Mouse (Mus musculus) right cerebral cortex, postnatal 14 days (tissue): ENCODE measurements around the gene 4931429L15Rik.

ENCODE experiments used
- DNase-seq: peaks from one replicate; pipeline ENCODE4 v3.0.0; 2022

Gene 4931429L15Rik

DNA sequence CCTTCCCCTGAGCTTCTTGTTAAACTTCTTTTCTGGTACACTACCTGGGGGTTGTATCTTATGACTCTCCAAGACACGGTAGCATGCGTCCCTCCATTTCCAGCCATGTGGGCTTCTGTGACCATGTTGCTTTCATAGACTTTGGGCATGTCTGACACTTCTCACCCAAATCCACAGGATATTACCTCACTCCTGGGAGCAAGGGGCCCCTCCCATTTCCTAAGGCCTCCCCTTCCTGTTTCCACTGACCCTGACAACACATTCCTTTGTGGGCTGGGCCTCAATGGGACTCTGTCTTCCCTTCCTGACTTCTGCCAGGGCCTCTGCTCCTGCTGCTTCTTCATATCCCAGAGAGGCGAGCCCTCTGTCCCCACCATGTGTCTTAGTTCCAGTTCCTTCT is 62.2 kb downstream of the 4931429L15Rik start:
- no peak for DNase-seq

GRCm38 (mm10) chr9:46256658-46257385 is 63.0 kb downstream of the 4931429L15Rik start:
- no peak for DNase-seq

DNA sequence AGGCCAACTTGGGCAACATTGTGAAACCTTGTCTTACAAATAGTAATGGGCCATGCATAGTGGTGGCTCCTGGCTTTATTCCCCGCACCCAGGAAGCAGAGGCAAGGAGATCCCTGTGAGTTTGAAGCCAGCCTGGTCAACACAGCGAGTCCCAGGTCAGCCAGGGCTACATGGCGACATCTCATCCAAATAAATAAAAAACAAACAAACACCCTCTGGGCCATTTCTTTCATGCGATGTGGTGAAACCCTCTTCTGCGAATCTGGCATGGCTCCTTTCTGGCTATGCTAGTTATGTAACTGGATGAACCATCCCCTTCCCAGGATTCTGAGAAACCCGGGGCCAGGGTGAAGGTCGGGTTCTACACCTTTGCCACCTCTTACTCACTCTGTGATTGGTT is 63.6 kb downstream of the 4931429L15Rik start:
- DNase-seq = no peak
